ENCODE assay signal across 21 mouse cellular contexts in genomic region chr1:161809428-161809827, GRCm38 (mm10). TPM values are rescaled to one million over a fixed set of nuclear protein-coding genes. Genes with fewer than 3 reads are reported as not detected.
DNase-seq lines count a peak whose midpoint lies in the region; ATAC-seq and TF ChIP-seq lines count a peak whose summit lies in the region.
"Had no signal": no experiment of that assay in that cellular context is flagged by ENCODE, and none has a peak within 500 bp of the region (broad histone marks: within the 10 kb centered on the region; RNA-seq: fewer than 3 reads in every experiment).

No protein-coding gene starts in this region.

- TF ChIP-seq POLR2A in heart, adult 2 months (IDR thresholded peaks at IDR 0.05; ENCODE audit: insufficient read depth, low read depth, low read length) = no peak
- TF ChIP-seq POLR2A in bone marrow, adult 2 months (IDR thresholded peaks at IDR 0.05; ENCODE audit: borderline replicate concordance, control insufficient read depth, low read depth, low read length) = no peak
- TF ChIP-seq POLR2A in small intestine, adult 2 months (IDR thresholded peaks at IDR 0.05; ENCODE audit: low read depth, low read length) = no peak

- H3K27me3 ChIP-seq in heart, adult 2 months (ENCODE audit: control insufficient read depth, insufficient read depth, low read length) = no peaks in the 10 kb centered on the region
- no peaks in the 10 kb centered on the region for H3K27me3 ChIP-seq in small intestine, adult 2 months (ENCODE audit: control insufficient read depth, insufficient read depth, low read length)
- no peaks in the 10 kb centered on the region for H3K27me3 ChIP-seq in forebrain, embryonic 10.5 days (ENCODE audit: poor library complexity, severe bottlenecking)
- no peaks in the 10 kb centered on the region for H3K27me3 ChIP-seq in intestine, embryonic 15.5 days (replicated peaks)
- H3K27me3 ChIP-seq: embryonic facial prominence, embryonic 13.5 days; liver, embryonic 13.5 days; neural tube, embryonic 13.5 days had no signal

- H3K27ac ChIP-seq in heart, adult 2 months = no peak overlapping the region
- peak overlapping the region; percentile 45 for H3K27ac ChIP-seq in bone marrow, adult 2 months (ENCODE audit: control insufficient read depth, insufficient read depth, low read depth, low read length, poor library complexity)
- H3K27ac ChIP-seq in small intestine, adult 2 months (ENCODE audit: insufficient read depth, low read depth, low read length) = peak overlapping the region; percentile 46
- no peak overlapping the region for H3K27ac ChIP-seq in forebrain, embryonic 10.5 days
- no peak overlapping the region for H3K27ac ChIP-seq in intestine, embryonic 15.5 days
- H3K27ac ChIP-seq: embryonic facial prominence, embryonic 13.5 days; hindbrain, postnatal 0 days; liver, embryonic 13.5 days; neural tube, embryonic 13.5 days had no signal

- no peak for DNase-seq in heart, adult 2 months
- DNase-seq in heart, adult 11 months = no peak
- DNase-seq in 416B (ENCODE audit: low read depth) = peak; percentile 15
- DNase-seq in forebrain, embryonic 10.5 days (ENCODE audit: extremely low spot score, low spot score) = no peak
- no peak for DNase-seq in left cerebral cortex, postnatal 14 days (ENCODE audit: low spot score in 2 of 2)
- DNase-seq: cerebellum, adult 9-10 months; forebrain, postnatal 0 days; heart, postnatal 14 days; kidney, adult 8-10 months; kidney, postnatal 4 days; liver, embryonic 13.5 days; right cerebral cortex, postnatal 14 days had no signal

- no peaks in the 10 kb centered on the region for H3K4me1 ChIP-seq in heart, adult 2 months (ENCODE audit: control insufficient read depth, insufficient read depth, low read length)
- no peaks in the 10 kb centered on the region for H3K4me1 ChIP-seq in bone marrow, adult 2 months (ENCODE audit: control insufficient read depth, insufficient read depth, low read length)
- H3K4me1 ChIP-seq in small intestine, adult 2 months (ENCODE audit: control insufficient read depth, insufficient read depth, insufficient read length, low read length) = 0 out of 2 replicates have a peak, but pooled peaks cover 3% of the 10 kb centered on the region
- H3K4me1 ChIP-seq in forebrain, embryonic 10.5 days = no peaks in the 10 kb centered on the region
- H3K4me1 ChIP-seq in intestine, embryonic 15.5 days (replicated peaks) = no peaks in the 10 kb centered on the region
- H3K4me1 ChIP-seq: embryonic facial prominence, embryonic 13.5 days; neural tube, embryonic 13.5 days had no signal

- no peak for ATAC-seq in intestine, embryonic 15.5 days
- ATAC-seq: forebrain, postnatal 0 days; hindbrain, postnatal 0 days had no signal

- intact Hi-C loops in heart, adult 2 months (cut with DNase I) = no loop called here
- intact Hi-C loops in left cerebral cortex, postnatal 14 days (cut with DNase I) = no loop called here

- TF ChIP-seq EP300 in heart, adult 2 months (IDR thresholded peaks at IDR 0.05; ENCODE audit: insufficient read depth, low read depth, low read length) = no peak

- TF ChIP-seq CTCF in heart, adult 2 months (IDR thresholded peaks at IDR 0.05) = no peak
- no peak for TF ChIP-seq CTCF in bone marrow, adult 2 months (IDR thresholded peaks at IDR 0.05; ENCODE audit: control insufficient read depth, insufficient read depth, low read length)
- no peak for TF ChIP-seq CTCF in small intestine, adult 2 months (IDR thresholded peaks at IDR 0.05; ENCODE audit: extremely low read depth, insufficient read length, insufficient replicate concordance, low read depth, low read length)

- H3K9ac ChIP-seq in heart, adult 2 months (ENCODE audit: low read depth, low read length) = 0 out of 2 replicates have a peak overlapping the region, but pooled peaks have one; percentile 34
- H3K9ac ChIP-seq in intestine, embryonic 15.5 days = no peak overlapping the region
- H3K9ac ChIP-seq: embryonic facial prominence, embryonic 13.5 days; forebrain, postnatal 0 days; liver, embryonic 13.5 days; neural tube, embryonic 13.5 days had no signal

- no peak overlapping the region for H3K4me2 ChIP-seq in intestine, embryonic 15.5 days (replicated peaks)
- H3K4me2 ChIP-seq: embryonic facial prominence, embryonic 13.5 days; liver, embryonic 13.5 days; neural tube, embryonic 13.5 days had no signal

- no peaks in the 10 kb centered on the region for H3K9me3 ChIP-seq in forebrain, embryonic 10.5 days
- no peaks in the 10 kb centered on the region for H3K9me3 ChIP-seq in intestine, embryonic 15.5 days
- H3K9me3 ChIP-seq: embryonic facial prominence, embryonic 13.5 days; liver, embryonic 13.5 days; neural tube, embryonic 13.5 days had no signal

- H3K4me3 ChIP-seq in heart, adult 2 months = no peak overlapping the region
- H3K4me3 ChIP-seq in bone marrow, adult 2 months (replicated peaks; ENCODE audit: control insufficient read depth, low read depth, low read length) = no peak overlapping the region
- H3K4me3 ChIP-seq in small intestine, adult 2 months (ENCODE audit: low read depth, low read length) = no peak overlapping the region
- H3K4me3 ChIP-seq in forebrain, embryonic 10.5 days = no peak overlapping the region
- H3K4me3 ChIP-seq in intestine, embryonic 15.5 days (replicated peaks) = no peak overlapping the region
- H3K4me3 ChIP-seq: embryonic facial prominence, embryonic 13.5 days; liver, embryonic 13.5 days; neural tube, embryonic 13.5 days had no signal

- 43% methylated on average over 5 of the region's 5 CpGs for WGBS in heart, adult 2 months
- 60% methylated on average over 5 of the region's 5 CpGs for WGBS in bone marrow, adult 2 months
- WGBS in small intestine, adult 2 months = 76% methylated on average over 5 of the region's 5 CpGs
- WGBS in forebrain, embryonic 10.5 days = 90% methylated on average over 5 of the region's 5 CpGs
- WGBS in intestine, embryonic 15.5 days = 86% methylated on average over 5 of the region's 5 CpGs

- no peaks in the 10 kb centered on the region for H3K36me3 ChIP-seq in heart, adult 2 months (ENCODE audit: control insufficient read depth, insufficient read depth, low read length)
- H3K36me3 ChIP-seq in small intestine, adult 2 months (ENCODE audit: control insufficient read depth, insufficient read depth, low read length) = no peaks in the 10 kb centered on the region
- H3K36me3 ChIP-seq in forebrain, embryonic 10.5 days (replicated peaks) = no peaks in the 10 kb centered on the region
- H3K36me3 ChIP-seq in intestine, embryonic 15.5 days = no peaks in the 10 kb centered on the region
- H3K36me3 ChIP-seq: embryonic facial prominence, embryonic 13.5 days; liver, embryonic 13.5 days; neural tube, embryonic 13.5 days had no signal

- no peaks in the 10 kb centered on the region for H3K79me2 ChIP-seq in heart, adult 2 months (replicated peaks; ENCODE audit: control insufficient read depth, insufficient read depth, low read length)

RNA-seq across cellular contexts. Expression of gene Fasl, which starts 21.1 kb away (rescaled TPM):
- not detected for total RNA-seq in heart, adult 2 months (2021)
- 0.10 TPM in 1 of 2 replicates, not detected in the other for polyA plus RNA-seq in heart, adult 2 months (2012; rRNA removed)
- 1.5 TPM in 1 of 2 replicates, not detected in the other for polyA plus RNA-seq in bone marrow, adult 2 months (2011; ENCODE audit: insufficient read depth, insufficient read length, low replicate concordance, missing spikeins)
- 0.22 and 0.33 TPM in 2 replicates for polyA plus RNA-seq in small intestine, adult 2 months (2012; rRNA removed)
- not detected in 2 replicates for polyA plus RNA-seq in forebrain, embryonic 10.5 days (2016; fragmentation: Nextera tagmentation; extraction: Ambion mirVana)
- polyA plus RNA-seq in intestine, embryonic 15.5 days (2015; fragmentation: Nextera tagmentation; extraction: Ambion mirVana) = not detected in 2 replicates
- total RNA-seq in left cerebral cortex, postnatal 14 days (2021) = not detected
- total RNA-seq: adrenal gland, postnatal 4 days; gastrocnemius, adult 18-20 months; heart, postnatal 14 days had no signal
- polyA plus RNA-seq: embryonic facial prominence, embryonic 13.5 days; forebrain, postnatal 0 days; limb, embryonic 11.5 days; liver, embryonic 13.5 days had no signal

Comparison
In these comparisons a context has a peak if more than half of its experiments do, and no peak if none do; other contexts are left out.
1. H3K27ac ChIP-seq: peak in bone marrow, adult 2 months (single experiment) and small intestine, adult 2 months (single experiment); none in heart, adult 2 months (single experiment), forebrain, embryonic 10.5 days (single experiment) and intestine, embryonic 15.5 days (single experiment).